Mouse (Mus musculus) adrenal gland, adult (tissue): ENCODE data around the gene Ttc7b.

Experiments used
- DNase-seq, 2 experiments: peaks; one replicate each; pipeline ENCODE4 v3.0.0; 2022 to 2023; ENCODE audit warnings: low spot score in 1 of 2; ENCODE audit not compliant: inconsistent age in 2 of 2

The Ttc7b gene

GRCm38 (mm10) chr12:100421538-100421937, 99.1 kb downstream of the Ttc7b start:
- peak; percentile 40 to 63 for DNase-seq

- peak in 1 of 2 experiments; percentile 56 for DNase-seq
Measured at GRCm38 (mm10) chr12:100420903-100421302, 99.7 kb downstream of the Ttc7b start.

DNA sequence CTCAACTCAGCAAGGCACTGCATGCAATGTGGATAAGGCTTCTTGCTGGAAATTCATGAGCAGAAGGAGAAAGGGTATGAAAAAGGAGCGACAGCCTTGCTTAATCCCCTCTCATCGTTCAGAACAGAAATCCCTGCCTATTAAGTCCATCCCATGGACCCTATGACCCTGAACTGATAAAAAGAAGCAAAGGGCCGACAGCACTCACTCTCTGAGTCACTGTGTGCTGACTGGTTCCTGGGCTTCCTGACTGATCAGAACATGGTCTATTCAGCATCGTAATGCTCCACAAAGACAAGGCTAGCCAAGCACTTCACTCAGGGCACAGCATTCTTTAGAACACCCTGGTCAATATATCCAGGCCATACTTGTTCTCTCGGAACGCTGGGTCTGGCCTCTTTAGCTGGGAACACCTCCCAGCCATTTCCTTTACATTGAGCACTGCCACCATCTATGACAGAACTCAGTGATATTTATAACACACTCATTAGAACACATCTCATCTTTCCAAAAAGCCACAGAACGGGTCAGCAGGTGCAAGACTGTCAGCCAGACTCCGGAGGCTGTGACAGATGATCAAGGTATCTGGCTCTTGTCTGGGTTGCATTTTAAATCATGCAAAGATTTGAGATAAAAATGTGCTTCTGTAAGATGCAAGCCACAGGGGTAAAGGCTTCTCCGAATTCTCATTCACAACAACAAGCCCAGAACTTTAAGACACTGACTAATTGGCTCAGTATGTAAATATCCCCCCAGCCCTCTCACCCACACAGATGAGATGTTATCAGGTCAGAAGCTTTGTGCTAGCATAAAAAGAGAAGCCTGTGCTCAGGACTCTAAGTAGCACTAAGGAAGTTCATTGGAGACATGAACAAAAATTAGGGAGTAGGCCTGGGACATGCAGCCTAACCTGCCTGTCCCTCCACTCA, 100.4 kb downstream of the Ttc7b start:
- DNase-seq: peak; percentile 44 to 66

DNA sequence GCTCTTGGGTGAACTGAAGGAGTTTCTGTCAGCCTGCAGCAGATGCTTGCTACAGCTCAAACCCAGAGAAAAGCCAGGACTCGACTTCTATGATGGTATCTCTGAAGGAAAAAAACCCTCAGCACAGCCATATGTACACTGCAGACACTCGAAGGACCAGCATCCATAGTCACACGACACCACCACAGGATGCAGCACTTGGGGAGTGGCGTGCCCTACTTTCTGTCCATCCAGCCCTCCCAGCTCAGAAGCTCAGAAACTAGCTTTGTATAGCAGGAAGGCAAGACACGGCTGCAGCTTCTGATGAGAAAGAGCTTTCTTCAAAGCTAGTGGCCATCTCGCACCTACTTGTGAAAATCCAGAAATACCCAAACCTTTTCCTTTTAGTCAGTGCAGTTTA, 104.8 kb downstream of the Ttc7b start:
- no peak for DNase-seq

DNA sequence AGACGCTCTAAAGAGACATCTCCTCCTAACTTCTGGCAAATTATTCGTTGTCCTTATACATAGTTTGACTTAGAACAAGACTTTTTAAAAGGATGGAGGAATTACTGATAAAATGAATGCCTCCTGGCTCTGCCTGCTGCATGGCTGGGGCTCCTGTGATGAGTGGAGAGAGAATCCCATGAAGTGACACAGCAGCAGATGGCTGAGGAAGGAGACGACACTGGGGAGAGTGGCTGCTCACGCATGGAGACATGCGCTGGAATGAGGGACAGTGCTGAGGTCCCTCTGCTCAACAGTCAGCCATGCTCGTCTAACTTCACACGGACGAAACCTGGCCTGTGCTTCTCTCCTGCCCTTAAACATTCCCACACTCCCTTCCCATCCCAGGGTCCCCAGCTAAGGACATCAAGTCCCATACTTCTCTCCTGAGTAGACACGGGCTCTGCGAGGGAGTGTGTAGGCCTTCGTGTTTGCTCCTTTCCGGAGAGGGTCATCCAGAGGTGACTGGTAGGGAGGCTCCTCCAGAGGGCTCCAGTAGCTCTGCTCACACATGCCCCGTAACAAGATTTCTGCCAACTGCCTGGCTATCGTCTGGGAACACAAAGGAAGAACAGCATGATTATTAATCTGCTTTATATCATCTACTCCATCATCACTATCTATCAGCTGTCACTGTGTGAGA, 105.8 kb downstream of the Ttc7b start:
- no peak for DNase-seq

DNA sequence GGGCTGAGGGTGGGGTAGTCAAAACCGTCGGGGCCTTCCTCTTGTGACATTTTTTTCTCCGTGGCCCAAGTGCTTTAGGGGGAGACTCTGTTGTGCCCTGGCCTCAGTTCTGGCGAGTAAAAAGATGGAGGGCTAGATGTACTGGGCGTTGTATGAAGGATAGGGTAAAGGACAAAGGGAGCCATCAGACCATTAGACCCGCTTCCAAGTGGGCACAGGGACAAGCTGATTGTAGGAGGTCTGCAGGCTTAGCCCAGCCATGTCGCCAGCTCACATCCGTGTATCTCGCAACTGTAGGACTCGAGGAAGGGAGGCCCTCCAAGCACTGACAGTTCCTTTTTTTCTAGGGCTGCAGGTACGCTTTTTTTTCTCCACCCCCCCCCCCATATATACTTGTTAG, 111.9 kb downstream of the Ttc7b start:
- DNase-seq: no peak

GRCm38 (mm10) chr12:100408143-100408542, 112.5 kb downstream of the Ttc7b start:
- DNase-seq: no peak

- no peak for DNase-seq
Measured at GRCm38 (mm10) chr12:100407371-100407770, 113.3 kb downstream of the Ttc7b start.

DNA sequence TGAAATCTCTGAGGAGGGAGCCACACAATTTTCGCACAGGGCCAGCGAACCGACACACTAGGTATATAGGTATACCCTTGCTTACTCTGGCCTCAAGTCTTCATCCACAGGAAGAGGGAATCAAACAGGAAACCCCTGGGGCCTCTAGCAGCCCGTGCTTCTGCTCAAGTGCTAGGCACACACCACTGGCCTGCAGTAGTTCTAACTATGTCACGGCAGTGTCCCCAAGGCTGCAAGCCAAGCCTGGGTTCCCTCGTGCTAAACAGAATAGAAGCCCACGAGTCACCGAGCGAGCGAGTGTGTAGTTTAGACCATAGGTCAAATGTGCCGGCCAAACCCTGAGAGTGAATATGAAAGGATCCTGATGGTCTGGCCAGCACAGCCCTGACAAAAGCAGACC, 114.5 kb downstream of the Ttc7b start:
- DNase-seq: no peak

DNA sequence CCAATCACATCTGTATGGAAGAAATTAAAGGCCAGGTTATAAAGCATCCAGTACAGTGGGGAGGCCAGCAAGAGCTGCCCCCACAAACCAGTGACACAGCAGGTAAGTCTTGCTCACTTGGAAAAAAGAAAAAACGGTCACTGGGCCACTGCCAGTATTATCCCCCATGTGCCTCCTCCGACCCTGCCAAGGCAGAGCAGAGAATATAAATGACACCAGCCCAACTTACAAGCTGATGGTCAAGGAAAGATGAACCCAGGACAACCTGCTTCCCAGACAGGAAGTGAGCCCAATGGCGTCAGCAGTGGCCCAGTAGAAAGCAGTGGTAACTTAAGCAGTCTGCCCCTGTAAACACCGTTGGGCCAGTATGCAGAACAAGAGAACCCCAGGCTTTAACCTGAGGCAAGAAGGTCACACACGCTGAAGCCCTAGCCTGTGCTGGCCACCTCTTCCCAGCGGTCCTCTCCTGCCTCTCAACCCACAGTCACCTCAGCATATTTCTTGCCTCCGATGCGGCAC, 115.1 kb downstream of the Ttc7b start:
- no peak for DNase-seq

GRCm38 (mm10) chr12:100404430-100404829, 116.2 kb downstream of the Ttc7b start:
- DNase-seq: no peak

GRCm38 (mm10) chr12:100403005-100403324, 117.7 kb downstream of the Ttc7b start:
- no peak for DNase-seq

DNA sequence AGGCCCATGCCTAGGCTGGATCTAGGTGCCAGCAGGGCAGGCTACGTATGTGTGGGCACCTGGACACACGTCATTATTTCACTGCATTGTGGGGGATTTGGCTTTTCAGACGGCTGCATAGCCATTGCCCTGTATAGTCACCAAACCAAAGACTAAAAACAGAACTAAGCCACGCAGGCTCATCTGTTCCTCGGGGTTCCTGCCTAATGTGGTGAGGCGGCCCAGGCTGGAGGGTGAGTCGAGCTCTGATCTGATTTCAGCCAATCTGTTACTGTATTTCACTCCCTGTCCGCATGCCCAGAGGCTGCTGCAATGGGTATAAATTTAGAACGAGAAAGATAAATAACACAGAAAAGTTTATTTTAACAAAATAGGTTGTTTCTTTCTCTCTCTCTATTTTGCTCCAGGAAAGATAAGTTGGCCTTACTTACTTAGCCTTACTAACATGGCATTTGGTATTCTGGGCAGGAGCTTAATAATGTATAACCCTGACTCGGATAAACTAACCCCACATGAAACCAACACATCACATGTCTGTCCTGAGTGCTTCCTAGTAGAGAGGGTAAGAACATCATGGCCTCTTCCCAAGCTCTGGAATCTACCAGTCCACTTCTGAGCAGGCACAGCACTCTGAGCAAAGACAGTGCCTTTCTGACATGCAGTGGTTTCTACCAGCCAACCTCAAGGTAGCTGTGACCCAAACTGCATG, 118.2 kb downstream of the Ttc7b start:
- DNase-seq: no peak

DNA sequence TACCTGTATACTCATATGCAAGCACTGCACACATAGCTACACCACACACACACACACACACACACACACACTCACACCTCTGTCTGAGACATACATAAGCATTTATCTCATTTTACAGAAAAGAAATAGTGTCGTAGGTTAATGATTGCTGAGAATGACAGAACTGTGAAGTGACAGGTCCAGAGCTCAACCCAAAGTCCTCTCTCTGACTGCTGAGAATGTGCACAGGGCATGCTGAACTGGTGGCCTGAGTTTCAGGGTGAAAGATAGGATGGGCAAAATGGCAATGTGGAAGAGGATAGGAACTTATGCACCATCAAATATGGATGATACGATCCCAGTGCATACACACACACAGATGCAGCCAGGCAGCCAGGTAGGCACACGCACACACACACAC, 120.5 kb downstream of the Ttc7b start:
- DNase-seq: no peak

DNA sequence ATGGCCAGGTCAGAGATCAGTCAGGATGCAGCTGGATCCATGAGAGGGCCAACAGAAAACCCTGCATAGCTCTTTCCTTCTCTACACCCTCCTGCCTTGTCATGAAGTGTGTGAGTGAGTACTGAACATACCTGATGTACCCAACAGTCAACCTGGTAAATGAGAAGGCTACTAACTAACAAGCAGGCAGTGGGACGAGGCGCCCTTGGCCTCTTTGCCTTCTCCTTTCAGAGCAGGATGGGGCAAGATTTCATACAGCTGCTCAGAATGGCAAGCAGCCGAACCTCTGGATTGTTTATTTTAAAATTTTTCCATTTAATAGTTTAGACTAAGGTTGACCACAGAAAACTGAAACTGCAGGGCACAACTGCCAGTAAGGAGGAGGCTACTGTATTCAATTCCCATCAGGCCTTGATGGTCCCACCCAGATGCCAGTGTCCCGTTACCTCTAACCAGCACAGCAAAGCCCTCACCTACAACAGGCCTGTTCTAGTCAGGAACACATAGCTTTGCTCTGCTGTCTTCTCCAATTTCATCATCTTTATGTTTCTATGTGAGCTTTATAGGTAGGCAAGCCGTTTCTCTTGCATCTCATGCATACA, 121.4 kb downstream of the Ttc7b start:
- DNase-seq: no peak

GRCm38 (mm10) chr12:100398268-100398943, 122.2 kb downstream of the Ttc7b start:
- no peak for DNase-seq

- no peak for DNase-seq
Measured at GRCm38 (mm10) chr12:100397432-100398146, 123.0 kb downstream of the Ttc7b start.

GRCm38 (mm10) chr12:100396806-100397205, 123.8 kb downstream of the Ttc7b start:
- DNase-seq: no peak

DNA sequence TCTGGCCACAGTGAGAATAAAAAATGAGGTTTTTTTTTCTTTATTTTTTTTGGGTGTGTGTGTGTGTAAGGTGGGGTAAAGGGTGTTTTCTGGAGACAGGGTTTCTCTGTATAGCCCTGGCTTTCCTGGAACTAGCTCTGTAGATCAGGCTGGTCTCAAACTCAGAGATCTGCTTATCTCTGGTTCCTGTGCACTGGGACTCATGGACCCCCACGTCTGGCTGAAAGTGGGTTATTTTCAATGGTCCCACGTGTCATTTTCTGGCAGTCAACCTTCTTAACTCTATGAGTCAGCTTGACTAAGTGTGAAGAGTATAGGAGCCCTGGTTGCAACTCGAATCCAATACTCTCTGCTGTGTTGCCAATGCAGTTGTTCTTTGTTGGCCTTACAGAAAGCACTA, 127.1 kb downstream of the Ttc7b start:
- DNase-seq: no peak

GRCm38 (mm10) chr12:100393109-100393508, 127.5 kb downstream of the Ttc7b start:
- DNase-seq: no peak
